Mouse (Mus musculus) forelimb bud, embryonic 11.5 days (tissue): ENCODE data around the gene Ints12.

Experiments
- DNase-seq: peaks from one replicate; pipeline ENCODE4 v3.0.0-alpha.2; 2012; ENCODE audit warnings: low read depth, low spot score

Ints12 gene

DNA sequence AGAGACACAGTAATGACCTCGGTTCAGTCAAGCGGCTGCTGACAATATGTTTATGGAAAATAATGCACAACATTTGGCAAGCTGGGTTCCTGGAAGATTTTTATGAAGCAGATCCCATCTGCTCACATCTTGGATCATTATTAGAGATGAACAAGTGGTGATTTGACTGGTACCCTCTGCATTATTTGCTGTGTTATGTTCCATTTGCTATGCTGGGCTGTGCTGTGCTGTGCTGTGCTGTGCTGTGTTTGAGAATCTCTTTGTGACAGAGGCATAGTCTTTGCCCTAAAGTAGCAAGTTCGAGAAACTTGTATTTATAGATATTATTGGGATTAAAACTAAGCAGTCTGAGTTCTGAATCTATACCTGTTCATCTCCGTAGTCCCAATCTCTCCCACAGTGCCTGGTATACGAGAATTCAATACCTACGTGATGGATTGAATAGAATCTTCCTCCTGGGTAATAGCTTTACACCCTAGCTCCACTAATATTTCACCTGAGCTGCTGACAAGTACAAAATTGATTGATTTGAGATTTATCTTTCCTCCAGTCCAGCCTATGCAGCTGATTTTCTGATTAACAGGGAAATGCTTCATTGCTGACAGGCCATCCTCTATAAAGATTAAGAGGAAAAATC lies 53.0 kb downstream of the Ints12 start:
- DNase-seq, result no peak

DNA sequence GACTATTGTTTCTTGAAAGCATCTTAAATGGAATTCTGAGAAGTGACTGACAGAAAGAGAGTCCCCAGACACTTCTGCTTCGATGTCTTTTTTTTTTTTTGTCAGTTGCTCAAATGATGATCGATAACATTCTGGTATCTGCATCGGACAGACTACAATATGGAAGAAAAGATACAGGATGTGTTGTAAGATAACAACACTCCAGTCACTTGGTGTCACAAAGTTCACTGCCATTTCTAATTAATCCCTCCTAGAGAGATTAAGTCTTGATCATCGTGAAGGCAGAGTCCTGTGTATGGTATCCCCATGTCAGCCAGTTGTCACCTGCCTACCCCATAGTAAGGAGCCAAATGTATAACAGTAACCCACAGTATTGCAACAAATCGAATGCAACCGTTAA lies 60.0 kb downstream of the Ints12 start:
- DNase-seq, result no peak

DNA sequence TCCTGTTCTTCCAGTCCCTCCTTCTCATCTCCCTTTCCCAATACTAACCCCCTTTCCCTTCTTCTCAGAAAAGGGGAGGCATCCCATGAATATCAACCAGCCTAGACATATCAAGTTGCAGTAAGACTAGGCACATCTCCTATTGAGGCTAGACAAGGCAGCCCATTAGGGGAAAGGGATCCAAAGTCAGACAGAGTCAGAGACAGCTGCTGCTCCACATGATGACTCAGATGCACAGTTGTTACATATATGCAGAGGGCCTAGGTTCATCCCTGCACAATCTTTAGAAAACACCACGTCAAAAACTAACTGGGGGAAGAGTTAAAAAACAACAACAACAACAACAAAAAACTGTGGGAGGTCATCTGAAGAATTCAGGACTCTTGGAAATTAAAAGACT lies 61.2 kb downstream of the Ints12 start:
- DNase-seq, result no peak

DNA sequence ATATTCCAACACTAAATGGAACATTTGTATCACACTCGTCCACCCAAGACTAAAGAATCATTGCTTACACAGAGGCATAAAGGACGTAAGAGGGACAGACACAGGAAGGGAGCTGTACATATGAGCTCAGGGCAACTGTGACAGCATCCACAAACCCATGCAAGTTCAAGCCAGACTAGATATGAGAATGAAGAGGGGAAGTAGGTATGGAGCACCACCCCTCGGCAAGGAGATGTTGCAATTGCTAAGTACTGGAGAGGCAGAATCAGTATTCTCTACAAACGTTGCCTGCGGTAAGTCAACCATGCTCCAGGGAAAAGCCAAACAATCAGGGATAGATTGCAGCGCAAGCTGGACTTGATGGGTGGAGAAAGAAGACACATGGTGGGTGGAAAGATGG lies 62.0 kb downstream of the Ints12 start:
- no peak for DNase-seq

DNA sequence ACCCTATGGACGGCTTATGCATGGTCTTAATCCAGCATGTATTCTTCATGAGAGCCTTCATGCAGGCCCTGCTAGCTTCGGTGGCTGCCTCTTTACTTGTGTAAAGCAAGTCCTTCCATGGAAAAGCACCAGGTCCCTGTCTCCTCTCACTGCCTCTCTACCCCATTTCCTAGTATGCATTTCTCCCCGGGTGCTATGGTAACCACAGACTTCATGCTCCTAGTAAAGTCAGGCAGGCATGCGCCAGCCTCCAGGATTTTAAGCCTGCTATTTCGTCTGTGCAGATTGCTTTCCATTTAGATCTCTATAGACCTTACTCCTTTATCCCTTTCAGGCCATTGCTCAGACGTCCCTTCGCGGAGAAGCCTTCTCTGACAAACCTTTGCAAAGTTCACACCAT lies 63.0 kb downstream of the Ints12 start:
- DNase-seq, result no peak

DNA sequence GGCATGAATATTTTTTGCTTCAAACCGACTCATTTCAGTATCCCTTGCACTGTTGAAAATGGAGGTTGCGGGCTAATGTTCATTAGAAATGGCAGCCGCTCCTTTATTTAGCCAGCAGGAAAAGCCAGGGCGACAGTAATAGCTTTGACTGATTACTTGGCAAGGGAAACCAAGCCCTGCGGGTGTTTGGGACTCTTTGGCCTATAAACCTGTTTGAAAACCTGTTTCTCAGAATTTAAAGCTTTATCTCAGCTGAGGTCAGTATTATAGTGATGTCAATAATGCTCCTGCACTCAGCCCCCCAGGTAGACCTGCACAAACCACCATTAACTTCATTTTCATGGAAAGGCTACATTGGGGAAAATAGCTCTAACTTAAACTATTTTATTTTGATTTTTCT lies 66.6 kb downstream of the Ints12 start:
- DNase-seq, result peak; percentile 21
